Mouse (Mus musculus) erythroblast, embryonic 14.5 days (primary cell): ENCODE measurements around the gene Etnk2.

ENCODE experiments used
- GATA1 ChIP-seq: IDR thresholded peaks from 2 replicates; pipeline ENCODE4 v1.6.1; 2012; ENCODE audit warnings: low read length, inconsistent platforms, mixed read lengths
- TAL1 ChIP-seq: IDR thresholded peaks from 3 replicates; pipeline ENCODE4 v1.6.1; 2012; ENCODE audit warnings: low read length, inconsistent platforms, mixed read lengths

- TF ChIP-seq TAL1, result no peak
- no peak for TF ChIP-seq GATA1
These were observed 53.7 kb downstream of the Etnk2 start for GRCm38 (mm10) chr1:133417113-133417512.
